Mouse (Mus musculus): ENCODE data around the gene Acvr2b. TPM values are rescaled to one million over a fixed set of nuclear protein-coding genes. Genes with fewer than 3 reads are reported as not detected.
"Not testable (repeated sequence)": the region's sequence is repeated elsewhere in the genome, so short reads cannot be mapped to it uniquely, and the experiment has no call there.

Acvr2b gene
- 86.0 and 104 TPM in 2 replicates for polyA plus RNA-seq (2016; fragmentation: Nextera tagmentation; extraction: Ambion mirVana)

DNA sequence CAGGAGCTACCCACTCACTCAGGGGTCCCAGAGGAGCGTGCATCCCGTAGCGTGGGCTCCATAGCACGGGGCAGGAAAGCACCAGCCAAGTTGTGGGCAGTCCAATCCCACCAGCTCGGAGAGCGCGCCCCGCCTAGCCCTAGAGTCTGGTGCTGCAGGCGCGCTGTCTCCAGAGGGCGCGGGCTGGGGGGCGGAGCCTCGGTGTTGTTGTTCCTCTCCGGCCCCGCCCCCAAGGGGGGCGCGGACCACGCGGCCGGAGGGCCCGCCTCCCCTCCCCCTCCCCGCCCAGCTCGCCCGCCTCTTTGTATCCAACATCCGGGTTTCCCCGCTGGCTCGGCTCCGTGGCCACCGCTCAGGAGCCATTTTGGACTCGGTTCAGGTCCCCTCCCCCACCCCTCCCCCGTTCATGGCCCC, at the start of gene Acvr2b:
Gene Acvr2b, plus strand, starts transcription at position 318 of the 414 bp plus-strand sequence.
- WGBS = under 1% methylated on average over 20 of the region's 32 CpGs
- peak; percentile 96 for ATAC-seq (ENCODE audit: low FRiP score)
- H3K9ac ChIP-seq = peak within 1 kb of the TSS; percentile 100

DNA sequence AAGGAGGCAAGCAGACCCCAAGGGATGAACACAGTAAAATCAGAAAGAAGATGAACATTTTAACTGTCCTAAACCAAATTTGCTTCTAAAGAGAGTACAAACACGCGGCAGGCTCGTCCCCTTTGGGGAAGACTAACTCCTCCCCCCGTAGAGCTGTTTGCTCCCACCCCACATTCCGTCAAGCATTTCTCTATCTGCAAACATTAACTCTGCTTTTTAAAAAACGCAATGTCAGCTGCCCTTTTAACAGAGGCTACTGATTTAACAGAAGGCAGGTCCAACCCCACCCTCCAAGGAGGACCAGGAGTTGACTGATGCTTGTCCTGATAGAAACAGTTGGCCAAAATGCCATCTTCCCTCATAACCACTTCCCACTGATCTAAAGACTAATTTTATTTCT, 48.0 kb upstream of the Acvr2b start:
- 88% methylated on average over 6 of the region's 6 CpGs for WGBS
- Histone ChIP-seq H3K27ac (no peak overlapping the region), H3K4me2 (no peak overlapping the region), H3K4me3 (replicated peaks) (no peak overlapping the region), H3K4me1 (peaks cover 7% of the 10 kb centered on the region; the same call in 1 of the 2 replicates), H3K9ac (no peak overlapping the region), H3K36me3 (replicated peaks) (peaks cover 20% of the 10 kb centered on the region), H3K27me3 (no peaks in the 10 kb centered on the region), H3K9me3 (no peaks in the 10 kb centered on the region)
- no peak for ATAC-seq (ENCODE audit: low FRiP score)

More for the DNA sequence above, at the start of gene Acvr2b:
- Histone ChIP-seq H3K36me3 (replicated peaks) (peaks cover 14% of the 10 kb centered on the region; the same call in 1 of the 2 replicates), H3K4me1 (peaks cover 38% of the 10 kb centered on the region), H3K4me3 (replicated peaks) (peak within 1 kb of the TSS; percentile 98), H3K27ac (peak within 1 kb of the TSS; percentile 99), H3K9me3 (no peaks in the 10 kb centered on the region), H3K27me3 (no peaks in the 10 kb centered on the region), H3K4me2 (peak within 1 kb of the TSS; percentile 86)

DNA sequence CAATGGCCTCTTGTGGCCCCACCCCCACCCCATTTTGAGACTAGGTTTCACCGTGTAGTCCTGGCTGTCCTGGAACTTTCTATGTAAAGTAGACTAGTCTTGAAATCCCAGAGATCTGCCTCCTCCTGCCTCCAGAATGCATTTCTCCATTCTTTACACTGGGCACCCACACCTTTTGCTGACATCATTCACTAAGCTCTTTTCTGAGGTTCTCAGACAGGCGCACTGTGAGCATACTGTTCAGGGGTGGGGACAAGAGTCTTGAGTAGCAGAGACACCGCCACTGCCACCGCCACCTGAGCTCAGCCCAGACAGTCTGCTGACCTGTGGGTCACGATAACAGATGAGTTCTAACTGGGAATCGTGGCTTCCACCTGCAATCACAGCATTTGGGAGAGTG, 46.0 kb upstream of the Acvr2b start:
- ATAC-seq (ENCODE audit: low FRiP score) = no peak
- no peak overlapping the region for H3K9ac ChIP-seq
- peaks cover 7% of the 10 kb centered on the region; the same call in 1 of the 2 replicates for H3K4me1 ChIP-seq
- no peak overlapping the region for H3K4me2 ChIP-seq
- no peaks in the 10 kb centered on the region for H3K9me3 ChIP-seq
- no peaks in the 10 kb centered on the region for H3K27me3 ChIP-seq
- no peak overlapping the region for H3K4me3 ChIP-seq (replicated peaks)
- H3K27ac ChIP-seq = no peak overlapping the region
- WGBS = 78% methylated on average over 6 of the region's 6 CpGs
- H3K36me3 ChIP-seq (replicated peaks) = peaks cover 6% of the 10 kb centered on the region

DNA sequence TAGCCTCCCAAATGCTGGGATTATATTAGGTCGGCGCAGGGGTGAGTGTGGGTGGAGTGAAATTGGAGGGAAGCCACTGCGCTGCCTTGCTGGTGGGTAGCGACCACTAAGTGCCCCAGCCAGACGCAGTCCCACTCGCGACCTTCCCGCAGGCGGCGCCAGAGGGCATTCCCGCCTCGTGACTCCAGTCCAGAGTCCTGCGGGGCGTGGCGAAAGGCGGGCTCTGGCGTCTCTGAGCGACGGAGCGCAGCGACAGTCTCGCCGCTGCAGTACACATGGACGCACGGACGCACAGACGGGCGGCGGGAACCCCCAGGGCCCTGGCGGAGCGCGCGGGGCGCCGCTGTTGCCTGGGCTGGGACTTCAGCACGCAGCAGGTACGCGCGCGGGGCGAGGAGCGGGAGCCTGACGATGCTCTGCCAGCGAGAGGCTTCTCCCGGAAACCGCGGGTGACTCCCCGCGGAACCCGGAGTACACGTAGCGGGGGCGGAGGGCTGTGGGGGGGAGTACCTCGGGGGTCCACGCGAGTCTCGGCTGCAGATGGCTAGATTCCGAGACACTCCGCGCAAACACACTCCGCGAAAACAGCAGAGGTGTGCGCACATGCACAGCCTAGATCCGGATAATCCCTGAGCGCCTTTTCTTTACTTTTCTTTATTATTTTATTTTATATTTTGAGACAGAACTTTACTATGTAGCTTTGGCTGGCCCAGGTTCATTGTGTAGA, 44.4 kb upstream of the Acvr2b start, which contains the start of gene Xylb:
Gene Xylb, plus strand, starts transcription at position 51 of the 727 bp plus-strand sequence.
- peak within 1 kb of the TSS; percentile 88 for H3K4me2 ChIP-seq
- H3K4me1 ChIP-seq = peaks cover 7% of the 10 kb centered on the region; the same call in 1 of the 2 replicates
- no peak within 1 kb of the TSS for H3K27ac ChIP-seq
- no peaks in the 10 kb centered on the region for H3K9me3 ChIP-seq
- 3% methylated on average over 65 of the region's 65 CpGs for WGBS
- peak within 1 kb of the TSS; percentile 80 for H3K9ac ChIP-seq
- no peaks in the 10 kb centered on the region for H3K36me3 ChIP-seq (replicated peaks)
- H3K4me3 ChIP-seq (replicated peaks) = peak within 1 kb of the TSS; percentile 71
- no peaks in the 10 kb centered on the region for H3K27me3 ChIP-seq
- ATAC-seq (ENCODE audit: low FRiP score) = peak; percentile 92

DNA sequence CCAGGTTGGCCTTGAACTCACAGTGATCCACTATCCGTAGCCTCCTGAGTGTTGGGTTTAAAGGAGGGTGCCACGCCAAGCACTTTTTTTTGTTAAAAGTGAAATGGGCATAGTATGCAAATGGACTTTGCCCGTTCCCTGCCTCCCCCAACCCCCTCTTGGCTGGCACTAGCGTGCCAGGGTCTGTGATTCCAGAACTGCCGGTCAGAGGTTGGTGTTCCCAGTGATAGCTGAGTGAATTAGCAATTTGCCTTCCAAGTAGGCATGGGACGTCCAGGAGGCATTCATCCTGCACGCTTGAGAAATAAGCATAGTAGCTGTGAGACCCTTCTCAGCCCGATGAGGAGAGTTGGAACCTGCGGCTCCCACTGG, 43.9 kb upstream of the Acvr2b start:
- ATAC-seq (ENCODE audit: low FRiP score) = no peak
- WGBS = 40% methylated on average over 9 of the region's 9 CpGs

DNA sequence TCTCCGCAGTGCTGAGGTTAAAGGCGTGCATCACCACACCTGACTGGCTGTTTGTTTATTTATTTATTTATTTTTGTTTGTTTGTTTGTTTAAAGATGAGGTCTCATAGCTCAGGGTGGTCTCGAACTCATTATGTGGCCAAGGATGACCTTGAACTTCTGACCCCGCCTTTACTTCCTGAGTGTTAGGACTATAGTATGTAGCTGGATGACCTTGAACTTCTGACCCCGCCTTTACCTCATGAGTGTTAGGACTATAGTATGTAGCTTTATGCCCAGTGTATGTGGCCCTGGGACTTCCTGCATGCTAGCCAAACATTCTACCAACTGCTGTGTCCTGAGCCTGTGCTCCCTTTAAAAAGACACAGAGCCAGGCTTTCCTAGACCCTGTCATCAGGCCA, 40.5 kb upstream of the Acvr2b start:
- no peak overlapping the region for H3K27ac ChIP-seq

More for the DNA sequence above, 43.9 kb upstream of the Acvr2b start:
- H3K4me2 ChIP-seq = peak overlapping the region; percentile 88
- no peak overlapping the region for H3K27ac ChIP-seq
- H3K4me1 ChIP-seq = peaks cover 7% of the 10 kb centered on the region; the same call in 1 of the 2 replicates
- H3K9me3 ChIP-seq = no peaks in the 10 kb centered on the region
- peak overlapping the region; percentile 71 for H3K4me3 ChIP-seq (replicated peaks)
- H3K36me3 ChIP-seq (replicated peaks) = no peaks in the 10 kb centered on the region
- peak overlapping the region; percentile 80; the same call in 1 of the 2 replicates for H3K9ac ChIP-seq
- H3K27me3 ChIP-seq = no peaks in the 10 kb centered on the region

DNA sequence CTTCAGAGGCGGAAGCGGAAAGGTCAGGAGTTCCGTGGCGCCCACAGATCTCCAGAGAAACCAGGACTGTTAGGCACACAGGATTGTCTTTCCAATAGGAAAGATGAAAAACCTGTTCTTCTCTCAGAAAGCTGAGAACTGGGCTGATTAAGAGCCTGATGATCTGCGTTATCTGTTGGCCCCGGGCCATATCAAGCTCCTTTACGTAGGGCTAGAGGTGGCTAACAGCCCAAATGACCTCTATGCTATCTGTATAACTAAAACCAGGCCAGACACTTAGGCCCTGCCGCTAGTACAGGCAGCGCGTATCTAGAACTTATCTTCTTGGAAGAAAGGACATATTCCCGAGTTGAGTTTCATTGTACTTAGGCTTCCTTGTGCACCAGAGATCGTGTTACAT, 38.7 kb upstream of the Acvr2b start:
- Histone ChIP-seq H3K9me3 (no peaks in the 10 kb centered on the region), H3K27me3 (no peaks in the 10 kb centered on the region), H3K4me3 (replicated peaks) (no peak overlapping the region), H3K36me3 (replicated peaks) (peaks cover 8% of the 10 kb centered on the region), H3K4me2 (no peak overlapping the region), H3K4me1 (peaks cover 2% of the 10 kb centered on the region; the same call in 1 of the 2 replicates), H3K9ac (no peak overlapping the region), H3K27ac (no peak overlapping the region)
- ATAC-seq (ENCODE audit: low FRiP score) = no peak
- WGBS = 86% methylated on average over 12 of the region's 12 CpGs

More for the DNA sequence above, 40.5 kb upstream of the Acvr2b start:
- no peak for ATAC-seq (ENCODE audit: low FRiP score)
- H3K4me3 ChIP-seq (replicated peaks) = no peak overlapping the region
- no peaks in the 10 kb centered on the region for H3K9me3 ChIP-seq
- no peaks in the 10 kb centered on the region for H3K27me3 ChIP-seq
- WGBS = 94% methylated on average over 5 of the region's 5 CpGs
- H3K36me3 ChIP-seq (replicated peaks) = no peaks in the 10 kb centered on the region
- H3K4me2 ChIP-seq = no peak overlapping the region
- no peak overlapping the region for H3K9ac ChIP-seq
- H3K4me1 ChIP-seq = peaks cover 7% of the 10 kb centered on the region; the same call in 1 of the 2 replicates

DNA sequence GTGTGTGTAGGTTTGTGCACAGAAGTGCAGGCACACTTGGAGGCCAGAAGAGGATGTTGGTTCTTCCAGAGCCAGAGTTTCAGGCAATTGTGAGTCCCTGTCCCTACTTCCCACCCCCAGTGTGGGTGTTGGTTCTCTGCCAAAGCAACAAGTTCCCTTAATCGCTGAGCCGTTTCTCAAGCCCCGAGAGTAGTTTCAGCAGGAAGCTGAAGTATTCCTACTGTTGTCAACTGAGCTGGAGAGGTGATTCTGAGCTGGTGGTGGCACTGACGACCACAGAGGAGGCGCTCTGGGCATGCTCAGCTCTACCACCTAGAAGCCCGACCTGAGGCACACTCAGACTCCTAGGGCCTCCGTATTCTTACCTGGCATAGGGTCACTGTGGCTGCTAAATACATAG, 36.6 kb upstream of the Acvr2b start, which contains the start of gene Slc22a14:
Gene Slc22a14, minus strand, starts transcription at position 270 of the 400 bp plus-strand sequence.
- WGBS = 87% methylated on average over 7 of the region's 7 CpGs
- Histone ChIP-seq H3K9ac (no peak within 1 kb of the TSS), H3K36me3 (replicated peaks) (peaks cover 16% of the 10 kb centered on the region), H3K27me3 (no peaks in the 10 kb centered on the region), H3K27ac (no peak within 1 kb of the TSS), H3K4me2 (no peak within 1 kb of the TSS), H3K4me3 (replicated peaks) (no peak within 1 kb of the TSS), H3K9me3 (no peaks in the 10 kb centered on the region), H3K4me1 (no peaks in the 10 kb centered on the region)
- ATAC-seq (ENCODE audit: low FRiP score) = no peak

DNA sequence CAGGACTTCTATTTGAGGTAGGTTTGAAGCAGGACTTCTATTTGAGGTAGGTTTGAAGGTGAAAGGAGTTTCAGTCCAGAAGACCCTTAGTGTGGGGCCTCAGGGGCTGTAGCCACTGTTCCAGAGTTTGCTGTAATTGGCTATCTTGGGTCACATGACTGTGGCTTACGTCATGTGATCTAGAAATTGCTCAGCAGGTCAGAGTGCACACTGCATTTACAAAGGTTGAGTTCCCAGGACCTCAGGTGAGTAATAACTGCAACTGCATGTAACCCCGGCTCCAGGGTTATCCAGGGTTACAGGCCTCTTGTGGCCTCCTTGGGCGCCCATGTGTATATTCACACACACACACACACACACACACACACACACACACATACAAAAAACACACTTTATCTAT, 33.6 kb upstream of the Acvr2b start:
- H3K9ac ChIP-seq = no peak overlapping the region
- H3K4me1 ChIP-seq = no peaks in the 10 kb centered on the region
- no peak overlapping the region for H3K4me3 ChIP-seq (replicated peaks)
- H3K36me3 ChIP-seq (replicated peaks) = peaks cover 16% of the 10 kb centered on the region
- WGBS = 91% methylated on average over 3 of the region's 3 CpGs
- no peaks in the 10 kb centered on the region for H3K27me3 ChIP-seq
- no peaks in the 10 kb centered on the region for H3K9me3 ChIP-seq
- no peak overlapping the region for H3K27ac ChIP-seq
- no peak overlapping the region for H3K4me2 ChIP-seq
- no peak for ATAC-seq (ENCODE audit: low FRiP score)

DNA sequence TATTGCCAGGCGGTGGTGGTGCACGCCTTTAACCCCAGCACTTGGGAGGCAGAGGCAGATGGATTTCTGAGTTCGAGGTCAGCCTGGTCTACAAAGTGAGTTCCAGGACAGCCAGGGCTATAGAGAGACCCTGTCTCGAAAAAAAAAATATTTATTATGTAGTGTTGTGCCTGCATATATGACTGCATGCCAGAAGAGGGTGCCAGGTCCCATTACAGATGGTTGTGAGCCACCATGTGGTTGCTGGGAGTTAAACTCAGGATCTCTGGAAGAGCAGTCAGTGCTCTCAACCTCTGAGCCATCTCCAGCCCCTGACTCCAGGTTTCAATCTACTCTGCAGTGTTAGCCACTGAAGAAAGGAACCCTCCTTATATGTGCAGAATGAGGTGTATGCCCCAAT, 31.1 kb upstream of the Acvr2b start:
- WGBS = 91% methylated on average over 4 of the region's 4 CpGs
- H3K9me3 ChIP-seq; H3K9ac ChIP-seq; H3K27me3 ChIP-seq; ATAC-seq (ENCODE audit: low FRiP score); H3K27ac ChIP-seq; H3K4me1 ChIP-seq; H3K4me3 ChIP-seq (replicated peaks); H3K4me2 ChIP-seq: not testable (repeated sequence)
- peaks cover 16% of the 10 kb centered on the region for H3K36me3 ChIP-seq (replicated peaks)

DNA sequence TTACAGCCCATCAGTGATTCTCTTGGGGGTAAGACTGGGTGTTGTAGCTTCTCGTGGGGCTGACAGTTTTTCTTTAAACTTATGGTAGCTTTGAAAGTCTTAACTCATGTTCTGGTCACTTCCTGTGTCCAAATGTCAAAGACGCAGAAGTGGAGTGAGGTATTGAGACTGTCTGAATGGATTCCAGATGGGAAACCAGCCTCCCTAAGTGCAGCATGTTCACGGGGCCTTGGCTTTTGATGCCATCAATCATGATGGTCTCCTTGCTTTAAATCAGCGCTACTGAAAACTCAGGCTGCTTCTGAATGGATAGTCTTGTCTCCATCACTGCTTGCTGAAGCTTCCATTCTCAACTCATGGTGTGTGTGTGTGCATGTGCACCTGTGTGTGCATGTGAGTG, 30.7 kb upstream of the Acvr2b start:
- Histone ChIP-seq H3K4me1 (no peaks in the 10 kb centered on the region), H3K27ac (no peak overlapping the region)

DNA sequence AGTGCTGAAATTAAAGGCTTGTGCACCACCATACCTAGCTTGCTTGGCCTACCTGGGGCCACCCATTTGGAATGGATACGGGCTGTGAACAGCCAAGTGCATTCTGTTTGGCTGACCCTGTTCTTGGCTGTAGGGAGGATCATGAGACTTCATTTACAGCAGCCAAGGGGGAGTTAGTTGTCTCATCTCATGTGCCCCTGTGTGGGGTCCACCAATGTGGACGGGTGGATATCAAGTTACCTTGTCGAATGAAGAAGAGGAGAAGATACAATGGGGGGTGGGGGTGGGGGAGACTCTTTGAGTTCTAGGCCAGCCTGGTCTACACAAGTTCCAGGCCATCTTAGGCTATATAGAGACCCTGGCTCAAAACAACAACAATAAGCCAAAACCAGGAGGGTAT, 26.9 kb upstream of the Acvr2b start:
- WGBS = 79% methylated on average over 3 of the region's 3 CpGs
- H3K27me3 ChIP-seq = no peaks in the 10 kb centered on the region

More for the DNA sequence above, 30.7 kb upstream of the Acvr2b start:
- ATAC-seq (ENCODE audit: low FRiP score) = no peak
- Histone ChIP-seq H3K9me3 (no peaks in the 10 kb centered on the region), H3K36me3 (replicated peaks) (peaks cover 16% of the 10 kb centered on the region), H3K4me3 (replicated peaks) (no peak overlapping the region), H3K9ac (no peak overlapping the region), H3K4me2 (no peak overlapping the region), H3K27me3 (no peaks in the 10 kb centered on the region)
- WGBS = 85% methylated on average over 4 of the region's 4 CpGs

More for the DNA sequence above, 26.9 kb upstream of the Acvr2b start:
- Histone ChIP-seq H3K36me3 (replicated peaks) (peaks cover 9% of the 10 kb centered on the region; the same call in 1 of the 2 replicates), H3K4me1 (no peaks in the 10 kb centered on the region), H3K4me3 (replicated peaks) (no peak overlapping the region), H3K9me3 (no peaks in the 10 kb centered on the region), H3K4me2 (no peak overlapping the region), H3K9ac (no peak overlapping the region), H3K27ac (no peak overlapping the region)
- ATAC-seq (ENCODE audit: low FRiP score) = no peak
